Mouse (Mus musculus) MEL (cell line): Measurements from ENCODE around the gene 4930548H24Rik. TPM values are rescaled to one million over a fixed set of nuclear protein-coding genes. Genes with fewer than 3 reads are reported as not detected.

Source experiments
- DNase-seq: peaks from one replicate; pipeline ENCODE4 v3.0.0; 2011; ENCODE audit warnings: low read depth, low spot score
- H3K27ac ChIP-seq: 2 replicates; pipeline ENCODE4 v1.5.1; 2012; ENCODE audit warnings: low read depth, mild to moderate bottlenecking, control low read depth, low read length, moderate library complexity; ENCODE audit not compliant: control insufficient read depth
- H3K27me3 ChIP-seq, 2 experiments: fragments of 150-350 bp in 1 of 2; sonication (generic) in 1 of 2; 2 replicates each; pipeline ENCODE4 v1.6.1; 2012; ENCODE audit warnings: low read length in 2 of 2, mild to moderate bottlenecking in 2 of 2, improper control_type of control experiment in 1 of 2, moderate library complexity in 1 of 2; ENCODE audit not compliant: insufficient read depth in 2 of 2, control insufficient read depth in 1 of 2
- H3K36me3 ChIP-seq, 2 experiments: 2 replicates each; pipeline ENCODE4 v1.6.1; 2012 to 2014; ENCODE audit warnings: low read length in 2 of 2, improper control_type of control experiment in 1 of 2, inconsistent platforms in 1 of 2, mild to moderate bottlenecking in 1 of 2; ENCODE audit not compliant: insufficient read depth in 2 of 2, control insufficient read depth in 1 of 2
- H3K4me1 ChIP-seq, 2 experiments: fragments of 150-350 bp in 1 of 2; sonication (generic) in 1 of 2; 2 replicates each; pipeline ENCODE4 v1.6.1; 2012; ENCODE audit warnings: low read length in 2 of 2, improper control_type of control experiment in 1 of 2, mild to moderate bottlenecking in 1 of 2; ENCODE audit not compliant: insufficient read depth in 2 of 2, control insufficient read depth in 1 of 2
- H3K4me3 ChIP-seq, 2 experiments: fragments of 150-350 bp in 1 of 2; sonication (generic) in 1 of 2; 2 replicates each; pipeline ENCODE4 v1.5.1; 2012; ENCODE audit warnings: low read depth in 2 of 2, low read length in 2 of 2, mild to moderate bottlenecking in 2 of 2, moderate library complexity in 2 of 2, control low read depth in 1 of 2, improper control_type of control experiment in 1 of 2; ENCODE audit not compliant: control insufficient read depth in 1 of 2, insufficient read depth in 1 of 2
- H3K79me2 ChIP-seq: 2 replicates; pipeline ENCODE4 v1.6.1; 2012; ENCODE audit warnings: mild to moderate bottlenecking, low read length, moderate library complexity; ENCODE audit not compliant: control insufficient read depth, poor library complexity, insufficient read depth
- H3K9ac ChIP-seq: 2 replicates; pipeline ENCODE4 v1.6.1; 2012; ENCODE audit warnings: low read depth, mild to moderate bottlenecking, control low read depth, low read length, moderate library complexity; ENCODE audit not compliant: control insufficient read depth, poor library complexity, severe bottlenecking
- H3K9me3 ChIP-seq: fragments of 150-350 bp; sonication (generic); replicated peaks from 2 replicates; pipeline ENCODE4 v1.6.1; 2012; ENCODE audit warnings: mild to moderate bottlenecking, low read length, improper control_type of control experiment, moderate library complexity; ENCODE audit not compliant: insufficient read depth
- CHD1 ChIP-seq: IDR thresholded peaks from 2 replicates; pipeline ENCODE4 v1.6.1; 2012; ENCODE audit warnings: low read depth, mild to moderate bottlenecking, inconsistent platforms, low read length, improper control_type of control experiment
- CHD2 ChIP-seq: IDR thresholded peaks from 2 replicates; pipeline ENCODE4 v1.6.1; 2011; ENCODE audit warnings: low read length, improper control_type of control experiment
- ELF1 ChIP-seq: IDR thresholded peaks from 2 replicates; pipeline ENCODE4 v1.6.1; 2014; ENCODE audit warnings: low read depth, mild to moderate bottlenecking, inconsistent platforms, low read length, improper control_type of control experiment, moderate library complexity
- EP300 ChIP-seq, 2 experiments: IDR thresholded peaks; 2 replicates each; pipeline ENCODE4 v1.6.1; 2011; ENCODE audit warnings: improper control_type of control experiment in 2 of 2, low read length in 2 of 2, low read depth in 1 of 2, mild to moderate bottlenecking in 1 of 2
- ETS1 ChIP-seq: IDR thresholded peaks from 2 replicates; pipeline ENCODE4 v1.6.1; 2012; ENCODE audit warnings: low read depth, mild to moderate bottlenecking, inconsistent platforms, low read length, improper control_type of control experiment, moderate library complexity
- GATA1 ChIP-seq: IDR thresholded peaks from 2 replicates; pipeline ENCODE4 v1.6.1; 2011; ENCODE audit warnings: low read depth, low read length, improper control_type of control experiment
- MAFK ChIP-seq: IDR thresholded peaks from 2 replicates; pipeline ENCODE4 v1.6.1; 2011; ENCODE audit warnings: low read depth, mild to moderate bottlenecking, low read length, improper control_type of control experiment, borderline replicate concordance
- MAX ChIP-seq: IDR thresholded peaks from 2 replicates; pipeline ENCODE4 v1.6.1; 2011; ENCODE audit warnings: low read length, improper control_type of control experiment
- MAZ ChIP-seq: IDR thresholded peaks from 2 replicates; pipeline ENCODE4 v1.6.1; 2012; ENCODE audit warnings: low read depth, mild to moderate bottlenecking, inconsistent platforms, low read length, improper control_type of control experiment
- MEF2A ChIP-seq: IDR thresholded peaks from 2 replicates; pipeline ENCODE4 v1.6.1; 2014; ENCODE audit warnings: low read depth, mild to moderate bottlenecking, inconsistent platforms, low read length, improper control_type of control experiment; ENCODE audit not compliant: poor library complexity, insufficient replicate concordance, severe bottlenecking; ENCODE audit errors: extremely low read depth
- MXI1 ChIP-seq: IDR thresholded peaks from 2 replicates; pipeline ENCODE4 v1.6.1; 2011; ENCODE audit warnings: mild to moderate bottlenecking, low read depth, low read length, improper control_type of control experiment
- MYC ChIP-seq: IDR thresholded peaks from 2 replicates; pipeline ENCODE4 v1.6.1; 2011; ENCODE audit warnings: low read depth, mild to moderate bottlenecking, low read length, improper control_type of control experiment, moderate library complexity
- POLR2AphosphoS2 ChIP-seq: IDR thresholded peaks from 2 replicates; pipeline ENCODE4 v1.6.1; 2011; ENCODE audit warnings: low read length, improper control_type of control experiment
- POLR2AphosphoS5 ChIP-seq: IDR thresholded peaks from 2 replicates; pipeline ENCODE4 v1.6.1; 2012; ENCODE audit warnings: low read depth, borderline replicate concordance, mild to moderate bottlenecking, inconsistent platforms, low read length, moderate library complexity, mixed read lengths
- RAD21 ChIP-seq: IDR thresholded peaks from 2 replicates; pipeline ENCODE4 v1.6.1; 2011; ENCODE audit warnings: mild to moderate bottlenecking, low read depth, low read length, improper control_type of control experiment
- RCOR1 ChIP-seq: IDR thresholded peaks from 2 replicates; pipeline ENCODE4 v1.6.1; 2012; ENCODE audit warnings: low read depth, mild to moderate bottlenecking, inconsistent platforms, low read length, improper control_type of control experiment
- SIN3A ChIP-seq: IDR thresholded peaks from 2 replicates; pipeline ENCODE4 v1.6.1; 2012; ENCODE audit warnings: low read length, improper control_type of control experiment, inconsistent platforms
- TAL1 ChIP-seq: IDR thresholded peaks from 2 replicates; pipeline ENCODE4 v1.6.1; 2012; ENCODE audit warnings: mild to moderate bottlenecking, inconsistent platforms, low read length, moderate library complexity, mixed read lengths
- TCF12 ChIP-seq: IDR thresholded peaks from 2 replicates; pipeline ENCODE4 v1.6.1; 2014; ENCODE audit warnings: low read depth, mild to moderate bottlenecking, inconsistent platforms, low read length, improper control_type of control experiment, moderate library complexity
- UBTF ChIP-seq: IDR thresholded peaks from 2 replicates; pipeline ENCODE4 v1.6.1; 2012; ENCODE audit warnings: low read depth, mild to moderate bottlenecking, inconsistent platforms, low read length, improper control_type of control experiment, moderate library complexity, borderline replicate concordance; ENCODE audit not compliant: insufficient read depth
- USF1 ChIP-seq: IDR thresholded peaks from 2 replicates; pipeline ENCODE4 v1.6.1; 2014; ENCODE audit warnings: low read depth, mild to moderate bottlenecking, inconsistent platforms, low read length, improper control_type of control experiment, moderate library complexity
- USF2 ChIP-seq, 2 experiments: IDR thresholded peaks; 2 replicates each; pipeline ENCODE4 v1.6.1; 2011 to 2012; ENCODE audit warnings: improper control_type of control experiment in 2 of 2, low read length in 2 of 2, borderline replicate concordance in 1 of 2, inconsistent platforms in 1 of 2, low read depth in 1 of 2, mild to moderate bottlenecking in 1 of 2; ENCODE audit not compliant: insufficient read depth in 1 of 2
- ZC3H11A ChIP-seq: IDR thresholded peaks from 2 replicates; pipeline ENCODE4 v1.6.1; 2012; ENCODE audit warnings: low read depth, mild to moderate bottlenecking, inconsistent platforms, low read length, improper control_type of control experiment
- polyA plus RNA-seq, 2 experiments: library from polyadenylated mRNA; stranded (reverse) in 1 of 2; unstranded in 1 of 2; fragments of >175 nt in 1 of 2; fragments of >200 nt in 1 of 2; gene quantifications; 2 replicates each; pipeline versions ENCODE4 v1.2.1 to v1.2.4; 2012; ENCODE audit warnings: low replicate concordance in 2 of 2, low read depth in 1 of 2; ENCODE audit not compliant: insufficient read length in 2 of 2, insufficient read depth in 1 of 2, missing spikeins in 1 of 2
- total RNA-seq: library from RNA; depleted of rRNA; stranded (reverse); fragments of 300-350 nt; gene quantifications from 2 replicates; pipeline ENCODE4 v1.2.3, GENCODE M21; 2012

The 4930548H24Rik gene
- total and polyA plus RNA-seq, 3 experiments = 0.13 to 0.15 TPM; not detected in 1

DNA sequence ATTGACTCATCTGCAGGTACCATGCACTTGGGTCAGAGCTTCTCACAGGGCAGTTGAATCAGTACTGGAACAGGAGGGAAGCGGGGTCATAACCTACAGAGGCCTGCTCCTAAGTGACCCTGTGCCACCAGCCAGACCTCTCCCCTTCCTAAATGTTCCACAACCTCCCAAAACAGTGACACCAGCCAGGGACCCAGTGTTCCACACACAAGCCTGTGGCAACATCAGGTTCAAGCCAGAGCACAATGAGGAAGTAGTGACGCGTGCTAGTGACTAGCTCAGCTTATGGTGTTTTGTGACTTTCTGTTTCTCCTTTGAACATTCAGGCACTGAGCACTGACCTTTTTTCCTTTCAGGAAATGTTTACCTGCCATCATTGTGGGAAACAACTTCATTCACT is 17.7 kb upstream of the 4930548H24Rik start:
- Histone ChIP-seq H3K36me3 (peaks cover 0 to 9% of the 10 kb centered on the region in 2 experiments; a peak in 2 of 4 replicates), H3K4me3 (no peak overlapping the region), H3K27ac (no peak overlapping the region), H3K79me2 (no peaks in the 10 kb centered on the region), H3K9ac (no peak overlapping the region), H3K4me1 (no peaks in the 10 kb centered on the region), H3K27me3 (no peaks in the 10 kb centered on the region), H3K9me3 (no peaks in the 10 kb centered on the region)
- TF ChIP-seq MAX (no peak), ZC3H11A (no peak), MAFK (no peak), POLR2AphosphoS5 (no peak), CHD1 (no peak), RAD21 (no peak), UBTF (no peak), USF2 (IDR thresholded peaks at IDR 0.05; ENCODE audit: borderline replicate concordance in 1 of 2, insufficient read depth in 1 of 2, low read depth in 1 of 2, low read length in 2 of 2) (no peak), TAL1 (no peak), MXI1 (no peak), MYC (no peak), MAZ (no peak), MEF2A (no peak)
- DNase-seq = peak; percentile 41

DNA sequence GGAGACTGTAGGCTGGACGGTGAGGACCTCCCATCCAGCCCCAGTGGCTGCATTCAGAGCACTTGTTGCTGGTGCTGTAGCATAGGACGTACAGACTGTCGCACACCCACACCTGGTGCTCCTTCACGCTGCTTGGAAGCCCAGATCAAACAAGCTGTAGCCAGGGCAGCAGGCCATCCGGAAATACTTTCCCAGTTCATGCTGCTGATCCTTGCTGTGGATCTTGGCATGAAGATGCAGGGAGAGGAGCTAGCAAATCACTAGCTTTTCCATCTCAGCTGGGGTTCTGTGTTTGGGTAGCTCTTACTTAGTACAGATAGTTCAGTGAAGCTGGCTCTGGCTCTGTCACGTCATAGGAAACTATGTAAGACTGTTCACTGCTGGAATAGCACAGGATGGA is 15.8 kb upstream of the 4930548H24Rik start:
- no peak for TF ChIP-seq RCOR1
- TF ChIP-seq TAL1 = no peak
- no peak for TF ChIP-seq TCF12
- no peak for TF ChIP-seq EP300 (IDR thresholded peaks at IDR 0.05; ENCODE audit: low read depth in 1 of 2, low read length in 2 of 2)
- no peak for TF ChIP-seq GATA1
- no peak for TF ChIP-seq RAD21
- no peak for TF ChIP-seq SIN3A
- no peak for TF ChIP-seq USF1
- no peak for TF ChIP-seq MAFK
- TF ChIP-seq CHD2 = no peak
- no peak for TF ChIP-seq ETS1
- no peak for TF ChIP-seq ELF1
- TF ChIP-seq POLR2AphosphoS2 = no peak
- TF ChIP-seq CHD1 = no peak
- no peak for TF ChIP-seq MEF2A
- Histone ChIP-seq H3K9me3 (no peaks in the 10 kb centered on the region), H3K4me1 (no peaks in the 10 kb centered on the region), H3K9ac (no peak overlapping the region), H3K27ac (no peak overlapping the region), H3K4me3 (no peak overlapping the region), H3K79me2 (no peaks in the 10 kb centered on the region), H3K27me3 (no peaks in the 10 kb centered on the region), H3K36me3 (peaks cover 0 to 11% of the 10 kb centered on the region in 2 experiments; a peak in 2 of 4 replicates)
- DNase-seq = no peak
